14 mouse cellular contexts compared by ENCODE assay signal in the genomic region with DNA sequence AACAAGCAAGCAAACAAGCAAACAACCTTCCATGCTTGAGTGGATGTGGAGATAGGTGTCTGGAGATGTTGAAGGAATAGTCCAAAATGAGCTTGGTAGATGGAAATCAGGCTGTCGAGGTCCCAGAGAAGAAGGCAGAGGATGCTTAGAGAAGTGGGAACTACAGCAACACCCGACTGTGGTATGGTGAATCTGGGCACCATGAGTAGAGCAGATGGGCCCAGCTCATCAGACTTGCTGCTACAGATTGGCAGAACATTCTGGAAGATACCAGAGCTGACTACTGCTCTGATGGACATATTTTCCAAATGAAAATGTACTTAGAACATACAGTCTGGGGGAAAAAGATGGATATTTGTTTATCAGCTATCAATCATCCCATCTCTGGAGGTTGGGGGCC.
"Had no signal": no experiment of that assay in that cellular context is flagged by ENCODE, and none has a peak within 500 bp of the region (broad histone marks: within the 10 kb centered on the region; RNA-seq: fewer than 3 reads in every experiment).

No protein-coding gene starts in this region.

- ATAC-seq: intestine, embryonic 16.5 days; midbrain, embryonic 13.5 days had no signal

- H3K4me1 ChIP-seq: kidney, embryonic 15.5 days; midbrain, embryonic 13.5 days; neural tube, embryonic 15.5 days; stomach, embryonic 15.5 days had no signal

- H3K4me3 ChIP-seq: kidney, embryonic 15.5 days; limb, embryonic 13.5 days; midbrain, embryonic 13.5 days; neural tube, embryonic 15.5 days; stomach, embryonic 15.5 days had no signal

- H3K4me2 ChIP-seq: kidney, embryonic 15.5 days; limb, embryonic 13.5 days; midbrain, embryonic 13.5 days; neural tube, embryonic 15.5 days; stomach, embryonic 15.5 days had no signal

- H3K36me3 ChIP-seq: kidney, embryonic 15.5 days; limb, embryonic 13.5 days; midbrain, embryonic 13.5 days; neural tube, embryonic 15.5 days; stomach, embryonic 15.5 days had no signal

- DNase-seq: kidney, adult 2 months; kidney, postnatal 14 days; lung, adult 18-20 months; right cerebral cortex, adult 18-20 months; right cerebral cortex, postnatal 4 days; thymus, adult 2 months; thymus, postnatal 25 days had no signal

- H3K9ac ChIP-seq: kidney, embryonic 15.5 days; limb, embryonic 13.5 days; liver, embryonic 14.5 days; midbrain, embryonic 13.5 days; neural tube, embryonic 15.5 days; stomach, embryonic 15.5 days had no signal

- H3K27ac ChIP-seq: kidney, embryonic 15.5 days; limb, embryonic 13.5 days; liver, embryonic 14.5 days; midbrain, embryonic 13.5 days; neural tube, embryonic 15.5 days; stomach, embryonic 15.5 days had no signal

- H3K27me3 ChIP-seq: kidney, embryonic 15.5 days; limb, embryonic 13.5 days; midbrain, embryonic 13.5 days; neural tube, embryonic 15.5 days; stomach, embryonic 15.5 days had no signal

- H3K9me3 ChIP-seq: kidney, embryonic 15.5 days; limb, embryonic 13.5 days; midbrain, embryonic 13.5 days; neural tube, embryonic 15.5 days; stomach, embryonic 15.5 days had no signal
